Mouse (Mus musculus): ENCODE measurements at regions not wholly inside any gene's neighbourhood (a gene's known extent, or its start where the extent isn't known, plus 50 kb on each side); places are given as distances from the start of the nearest gene placed in this dataset.

DNA sequence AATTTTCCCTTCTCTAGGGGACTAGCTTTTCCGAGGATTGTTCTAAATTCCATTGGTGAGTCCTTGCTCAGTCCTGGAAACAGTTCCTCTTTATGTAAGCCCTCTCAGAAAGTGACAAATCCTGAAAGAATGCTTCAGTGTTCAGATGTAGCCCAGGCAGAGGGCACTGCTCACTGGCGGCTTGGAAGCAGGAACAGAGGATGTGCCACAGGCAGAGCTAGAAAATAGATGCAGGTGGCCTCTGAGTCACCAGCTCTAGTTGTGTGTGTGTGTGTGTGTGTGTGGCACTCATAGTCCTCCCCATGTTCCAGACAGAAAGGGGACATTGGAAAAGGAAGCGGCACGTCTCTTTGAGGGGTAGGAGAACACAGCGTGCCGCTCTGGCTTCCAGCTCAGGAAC lies 52.5 kb upstream of the Ampd3 start:
- DNase-seq (ENCODE audit: low spot score), result no peak

DNA sequence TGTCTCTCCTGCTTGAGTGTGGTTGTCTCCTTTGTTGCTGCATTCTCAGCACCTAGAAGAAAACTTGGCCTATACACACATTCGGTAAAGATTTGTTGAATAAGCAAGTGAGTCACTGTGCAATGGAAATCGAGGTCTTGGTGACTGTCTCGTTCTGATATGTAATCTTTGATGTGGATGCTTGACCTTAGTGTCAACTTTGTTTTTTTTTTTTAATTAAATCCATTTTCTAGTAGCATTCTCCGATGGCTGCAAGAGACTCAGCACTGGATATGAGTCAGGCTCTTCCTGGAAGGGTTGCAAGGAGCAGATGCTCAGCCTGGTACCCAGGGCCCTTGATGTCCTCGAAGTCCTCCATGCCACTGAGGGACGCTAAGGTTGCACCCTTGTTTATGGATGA lies 50.9 kb upstream of the Ampd3 start:
- DNase-seq (ENCODE audit: low spot score), result no peak
